Mouse (Mus musculus) E14TG2a.4 (cell line): Measurements from ENCODE around the gene Usp34.
"Not testable (repeated sequence)": the region's sequence is repeated elsewhere in the genome, so short reads cannot be mapped to it uniquely, and the experiment has no call there.

Experiments used
- CTCF ChIP-seq: conservative IDR thresholded peaks from 2 replicates; pipeline ENCODE4 v1.5.1; 2014; ENCODE audit warnings: low read length
- NANOG ChIP-seq: IDR thresholded peaks from 2 replicates; pipeline ENCODE4 v1.6.1; 2014; ENCODE audit warnings: borderline replicate concordance, low read length, mixed read lengths

DNA sequence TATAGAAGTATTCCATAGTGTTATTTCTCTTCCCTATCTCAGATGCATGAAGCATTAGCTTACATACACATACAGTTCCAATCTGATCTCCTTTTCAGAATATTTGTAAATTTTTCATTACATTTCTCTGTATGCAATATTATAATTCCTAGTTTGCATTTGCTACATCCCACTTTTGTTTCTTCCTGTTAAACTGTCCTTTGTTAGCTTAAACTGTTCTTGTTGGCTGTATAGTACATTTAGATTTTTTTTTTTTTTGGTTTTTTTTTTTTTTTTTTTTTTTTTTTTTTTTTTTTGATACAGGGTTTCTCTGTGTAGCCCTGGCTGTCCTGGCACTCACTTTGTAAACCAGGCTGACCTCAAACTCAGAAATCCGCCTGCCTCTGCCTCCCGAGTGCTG is 159.2 kb downstream of the Usp34 start:
- TF ChIP-seq CTCF, NANOG: not testable (repeated sequence)
